Mouse (Mus musculus): ENCODE measurements around the gene Cntfr. TPM values are rescaled to one million over a fixed set of nuclear protein-coding genes. Genes with fewer than 3 reads are reported as not detected.

The Cntfr gene
- polyA plus RNA-seq, 1 experiment from 2014 or later: 37.1 TPM

DNA sequence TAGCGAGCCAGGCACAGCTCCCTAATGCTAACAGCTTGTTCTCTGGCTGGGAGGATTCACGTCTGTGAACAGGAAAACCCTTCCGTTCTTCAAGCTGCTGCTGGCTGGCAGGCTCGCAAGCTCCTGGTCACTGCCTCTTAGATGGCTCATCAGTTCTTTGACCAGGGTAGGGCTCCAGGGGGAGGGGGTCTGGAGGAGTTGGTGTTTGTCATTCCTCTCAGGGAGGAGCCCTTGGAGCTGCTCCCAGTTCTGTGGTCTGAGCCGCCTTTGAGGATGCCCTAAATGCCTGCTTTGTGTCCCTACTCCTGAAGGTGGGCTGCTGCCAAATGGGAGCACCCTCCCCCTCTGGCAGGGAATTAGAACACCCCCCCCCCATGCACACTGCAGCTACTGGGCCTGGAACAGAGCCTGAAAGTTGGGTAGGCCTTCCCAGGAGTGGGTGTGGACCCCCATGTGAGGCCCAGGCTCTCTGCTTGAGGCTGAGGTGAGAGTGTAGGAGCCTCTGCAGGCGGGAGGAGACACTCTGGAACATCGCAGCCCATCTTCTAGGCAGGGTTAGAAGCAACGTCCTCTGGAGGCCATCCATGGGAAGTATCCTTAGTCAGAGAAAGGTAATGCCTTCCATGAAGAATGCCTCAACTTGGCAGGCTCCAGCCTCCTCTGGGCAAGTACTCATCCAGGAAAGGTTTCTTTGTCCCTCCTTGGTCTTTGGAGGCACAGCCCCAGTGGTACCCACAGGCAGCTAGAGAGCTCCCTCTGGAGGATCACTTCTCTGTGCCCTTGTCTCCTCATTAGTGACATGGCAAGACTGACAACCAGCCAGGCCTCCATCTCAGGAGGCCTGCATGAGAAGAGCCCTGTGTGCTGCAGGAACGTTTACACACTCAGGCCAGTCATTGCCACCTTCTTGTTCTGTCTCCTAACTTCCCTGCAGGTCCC, 81.0 kb downstream of the Cntfr start:
- H3K4me3 ChIP-seq (ENCODE audit: low read depth, low read length): no peak overlapping the region
- DNase-seq (ENCODE audit: low spot score) (no peak), ATAC-seq (replicated peaks; ENCODE audit: low FRiP score) (no peak)
- H3K27ac ChIP-seq (ENCODE audit: low read depth, low read length): no peak overlapping the region
- no peaks in the 10 kb centered on the region for H3K36me3 ChIP-seq (ENCODE audit: control insufficient read depth, insufficient read depth, low read length)
- H3K27me3 ChIP-seq (ENCODE audit: control insufficient read depth, insufficient read depth, low read length): no peaks in the 10 kb centered on the region; the same call in 1 of the 2 replicates
- peaks cover 14% of the 10 kb centered on the region for H3K4me1 ChIP-seq (replicated peaks; ENCODE audit: control insufficient read depth, insufficient read depth, low read length)
- 74% methylated on average over 9 of the region's 9 CpGs for WGBS
- no peak overlapping the region for H3K4me2 ChIP-seq (ENCODE audit: low read depth, low read length, severe bottlenecking)
- H3K9ac ChIP-seq (ENCODE audit: low read length): no peak overlapping the region; the same call in 1 of the 2 replicates
- no peaks in the 10 kb centered on the region for H3K9me3 ChIP-seq (ENCODE audit: control insufficient read depth, low read length)

- no peak overlapping the region for H3K27ac ChIP-seq (ENCODE audit: low read depth, low read length)
- H3K9ac ChIP-seq (ENCODE audit: low read length): no peak overlapping the region
- 10% methylated on average over 7 of the region's 7 CpGs for WGBS
- no peak for ATAC-seq (replicated peaks; ENCODE audit: low FRiP score)
- H3K4me1 ChIP-seq (replicated peaks; ENCODE audit: control insufficient read depth, insufficient read depth, low read length): peaks cover 18% of the 10 kb centered on the region
- DNase-seq (ENCODE audit: low spot score): peak; percentile 88
- no peak overlapping the region for H3K4me3 ChIP-seq (ENCODE audit: low read depth, low read length)
- H3K9me3 ChIP-seq (ENCODE audit: control insufficient read depth, low read length): no peaks in the 10 kb centered on the region
- no peak overlapping the region for H3K4me2 ChIP-seq (ENCODE audit: low read depth, low read length, severe bottlenecking)
- no peaks in the 10 kb centered on the region for H3K36me3 ChIP-seq (ENCODE audit: control insufficient read depth, insufficient read depth, low read length)
- H3K27me3 ChIP-seq (ENCODE audit: control insufficient read depth, insufficient read depth, low read length): no peaks in the 10 kb centered on the region
Observed at GRCm38 (mm10) chr4:41614156-41614555, 82.7 kb downstream of the Cntfr start.

- no peak overlapping the region for H3K9ac ChIP-seq (ENCODE audit: low read length)
- 0 out of 2 replicates have a peak overlapping the region, but pooled peaks have one; percentile 5 for H3K4me2 ChIP-seq (ENCODE audit: low read depth, low read length, severe bottlenecking)
- peaks cover 15% of the 10 kb centered on the region; the same call in 1 of the 2 replicates for H3K4me1 ChIP-seq (replicated peaks; ENCODE audit: control insufficient read depth, insufficient read depth, low read length)
- 38% methylated on average over 8 of the region's 8 CpGs for WGBS
- H3K27ac ChIP-seq (ENCODE audit: low read depth, low read length): peak overlapping the region; percentile 73; the same call in 1 of the 2 replicates
- no peaks in the 10 kb centered on the region for H3K9me3 ChIP-seq (ENCODE audit: control insufficient read depth, low read length)
- no peaks in the 10 kb centered on the region for H3K36me3 ChIP-seq (ENCODE audit: control insufficient read depth, insufficient read depth, low read length)
- DNase-seq (ENCODE audit: low spot score): peak; percentile 66
- H3K27me3 ChIP-seq (ENCODE audit: control insufficient read depth, insufficient read depth, low read length): no peaks in the 10 kb centered on the region; the same call in 1 of the 2 replicates
- ATAC-seq (replicated peaks; ENCODE audit: low FRiP score): peak; percentile 76
- no peak overlapping the region for H3K4me3 ChIP-seq (ENCODE audit: low read depth, low read length)
Observed at GRCm38 (mm10) chr4:41612166-41612565, 84.7 kb downstream of the Cntfr start.

GRCm38 (mm10) chr4:41610594-41610980, 86.3 kb downstream of the Cntfr start:
- Histone ChIP-seq H3K4me3 (ENCODE audit: low read depth, low read length) (no peak overlapping the region), H3K9me3 (ENCODE audit: control insufficient read depth, low read length) (no peaks in the 10 kb centered on the region), H3K4me1 (replicated peaks; ENCODE audit: control insufficient read depth, insufficient read depth, low read length) (peaks cover 15% of the 10 kb centered on the region; the same call in 1 of the 2 replicates), H3K9ac (ENCODE audit: low read length) (no peak overlapping the region), H3K27ac (ENCODE audit: low read depth, low read length) (no peak overlapping the region), H3K36me3 (ENCODE audit: control insufficient read depth, insufficient read depth, low read length) (no peaks in the 10 kb centered on the region), H3K27me3 (ENCODE audit: control insufficient read depth, insufficient read depth, low read length) (no peaks in the 10 kb centered on the region; the same call in 1 of the 2 replicates), H3K4me2 (ENCODE audit: low read depth, low read length, severe bottlenecking) (no peak overlapping the region)
- DNase-seq (ENCODE audit: low spot score): no peak
- ATAC-seq (replicated peaks; ENCODE audit: low FRiP score): no peak
- 45% methylated on average over 6 of the region's 6 CpGs for WGBS

- peaks cover 15% of the 10 kb centered on the region; the same call in 1 of the 2 replicates for H3K4me1 ChIP-seq (replicated peaks; ENCODE audit: control insufficient read depth, insufficient read depth, low read length)
Observed at GRCm38 (mm10) chr4:41609681-41610593, 87.0 kb downstream of the Cntfr start.

More at GRCm38 (mm10) chr4:41609681-41610593, 87.0 kb downstream of the Cntfr start:
- Histone ChIP-seq H3K4me2 (ENCODE audit: low read depth, low read length, severe bottlenecking) (no peak overlapping the region), H3K4me3 (ENCODE audit: low read depth, low read length) (no peak overlapping the region), H3K9ac (ENCODE audit: low read length) (no peak overlapping the region), H3K36me3 (ENCODE audit: control insufficient read depth, insufficient read depth, low read length) (no peaks in the 10 kb centered on the region), H3K9me3 (ENCODE audit: control insufficient read depth, low read length) (no peaks in the 10 kb centered on the region), H3K27me3 (ENCODE audit: control insufficient read depth, insufficient read depth, low read length) (no peaks in the 10 kb centered on the region; the same call in 1 of the 2 replicates), H3K27ac (ENCODE audit: low read depth, low read length) (no peak overlapping the region)
- ATAC-seq (replicated peaks; ENCODE audit: low FRiP score) (no peak), DNase-seq (ENCODE audit: low spot score) (no peak)
- WGBS: 83% methylated on average over 10 of the region's 10 CpGs

Other genes starting within 250 kb of the Cntfr start
- 14.9 and 15.8 TPM in 2 replicates for gene Kif24, start 232.2 kb downstream of the Cntfr start, polyA plus RNA-seq (2014; fragmentation: Nextera tagmentation; extraction: Ambion mirVana)
- gene Nudt2, start 231.9 kb downstream of the Cntfr start, polyA plus RNA-seq (2014; fragmentation: Nextera tagmentation; extraction: Ambion mirVana): 64.7 and 68.0 TPM in 2 replicates
- 8.7 and 9.2 TPM in 2 replicates for gene AI464131, start 194.0 kb downstream of the Cntfr start, polyA plus RNA-seq (2014; fragmentation: Nextera tagmentation; extraction: Ambion mirVana)
- gene 1110017D15Rik, start 179.8 kb downstream of the Cntfr start, polyA plus RNA-seq (2014; fragmentation: Nextera tagmentation; extraction: Ambion mirVana): 4.8 and 5.2 TPM in 2 replicates
- gene Fam219a, start 127.6 kb downstream of the Cntfr start, polyA plus RNA-seq (2014; fragmentation: Nextera tagmentation; extraction: Ambion mirVana): 6.2 and 6.7 TPM in 2 replicates
- 1.2 and 1.9 TPM in 2 replicates for gene Dnaic1, start 127.3 kb downstream of the Cntfr start, polyA plus RNA-seq (2014; fragmentation: Nextera tagmentation; extraction: Ambion mirVana)
- 28.1 and 34.5 TPM in 2 replicates for gene Enho, start 56.8 kb downstream of the Cntfr start, polyA plus RNA-seq (2014; fragmentation: Nextera tagmentation; extraction: Ambion mirVana)
- gene Il11ra1, start 2.9 kb upstream of the Cntfr start, polyA plus RNA-seq (2014; fragmentation: Nextera tagmentation; extraction: Ambion mirVana): 65.0 and 66.9 TPM in 2 replicates
- 92.0 and 92.5 TPM in 2 replicates for gene Rpp25l, start 16.4 kb upstream of the Cntfr start, polyA plus RNA-seq (2014; fragmentation: Nextera tagmentation; extraction: Ambion mirVana)
- 135 and 142 TPM in 2 replicates for gene Dctn3, start 26.1 kb upstream of the Cntfr start, polyA plus RNA-seq (2014; fragmentation: Nextera tagmentation; extraction: Ambion mirVana)
- 0.59 and 0.80 TPM in 2 replicates for gene Arid3c, start 34.1 kb upstream of the Cntfr start, polyA plus RNA-seq (2014; fragmentation: Nextera tagmentation; extraction: Ambion mirVana)
- 18.4 and 21.4 TPM in 2 replicates for gene Galt, start 58.1 kb upstream of the Cntfr start, polyA plus RNA-seq (2014; fragmentation: Nextera tagmentation; extraction: Ambion mirVana)
- 75.9 and 84.1 TPM in 2 replicates for gene Sigmar1, start 59.1 kb upstream of the Cntfr start, polyA plus RNA-seq (2014; fragmentation: Nextera tagmentation; extraction: Ambion mirVana)
- 67.6 and 74.3 TPM in 2 replicates for gene Ccl27a, start 77.2 kb upstream of the Cntfr start, polyA plus RNA-seq (2014; fragmentation: Nextera tagmentation; extraction: Ambion mirVana)
- gene Gm21541, start 206.5 kb upstream of the Cntfr start, polyA plus RNA-seq (2014; fragmentation: Nextera tagmentation; extraction: Ambion mirVana): not detected in 2 replicates
- gene Gm20878, start 244.5 kb upstream of the Cntfr start, polyA plus RNA-seq (2014; fragmentation: Nextera tagmentation; extraction: Ambion mirVana): 2.7 and 3.9 TPM in 2 replicates

Measured in forebrain, embryonic 11.5 days (tissue).